Mouse (Mus musculus): ENCODE results near the gene Mpv17l2.

DNA sequence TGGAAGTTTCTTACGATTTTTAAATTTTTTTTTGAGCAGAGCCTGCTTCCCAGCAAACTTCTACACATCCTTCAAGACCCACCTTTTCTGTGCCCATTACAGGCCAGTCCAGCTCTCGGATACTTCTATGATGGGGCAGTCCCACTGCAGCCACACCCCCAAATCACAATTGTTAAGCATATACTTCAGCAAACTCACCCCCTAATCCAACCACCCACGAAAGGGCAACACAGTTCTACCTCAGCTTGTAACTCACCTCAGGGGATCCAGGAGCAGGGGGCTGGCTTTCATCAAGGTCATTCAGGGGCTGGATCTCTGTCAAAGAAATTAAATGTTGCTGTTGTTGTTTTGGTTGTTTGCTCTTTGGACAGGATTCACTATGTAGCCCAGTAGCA lies 26.3 kb upstream of the Mpv17l2 start:
- TF ChIP-seq CTCF (IDR thresholded peaks at IDR 0.05; ENCODE audit: low read depth, low read length) (no peak), POLR2A (IDR thresholded peaks at IDR 0.05; ENCODE audit: borderline replicate concordance, low read depth, low read length) (no peak)
